Mouse (Mus musculus): ENCODE results near the gene Oard1.
A peak's percentile ranks its signal among the peaks of the same experiment; 100 is the strongest.

Gene Oard1

GRCm38 (mm10) chr17:48407910-48408525, 1.8 kb upstream of the Oard1 start:
- DNase-seq (ENCODE audit: low read depth in 1 of 2, low spot score in 2 of 2) = no peak

- DNase-seq (ENCODE audit: low read depth in 1 of 2, low spot score in 2 of 2) = peak; percentile 74 to 77
Measured at GRCm38 (mm10) chr17:48408526-48409291, 1.1 kb upstream of the Oard1 start.

- DNase-seq (ENCODE audit: low read depth in 1 of 2, low spot score in 2 of 2) = no peak
Measured at GRCm38 (mm10) chr17:48410299-48410785, 528 bp downstream of the Oard1 start.

- no peak for DNase-seq (ENCODE audit: low read depth in 1 of 2, low spot score in 2 of 2)
Measured at GRCm38 (mm10) chr17:48411241-48411640, 1.4 kb downstream of the Oard1 start.

GRCm38 (mm10) chr17:48416011-48416410, 6.2 kb downstream of the Oard1 start:
- DNase-seq (ENCODE audit: low read depth in 1 of 2, low spot score in 2 of 2) = no peak

GRCm38 (mm10) chr17:48416425-48417195, 6.8 kb downstream of the Oard1 start:
- no peak for DNase-seq (ENCODE audit: low read depth in 1 of 2, low spot score in 2 of 2)

- no peak for DNase-seq (ENCODE audit: low read depth in 1 of 2, low spot score in 2 of 2)
Measured at GRCm38 (mm10) chr17:48417521-48417920, 7.7 kb downstream of the Oard1 start.

GRCm38 (mm10) chr17:48418174-48418573, 8.4 kb downstream of the Oard1 start:
- peak; percentile 35 to 38 for DNase-seq (ENCODE audit: low read depth in 1 of 2, low spot score in 2 of 2)

- DNase-seq (ENCODE audit: low read depth in 1 of 2, low spot score in 2 of 2) = no peak
Measured at GRCm38 (mm10) chr17:48418781-48419180, 9.0 kb downstream of the Oard1 start.

GRCm38 (mm10) chr17:48419571-48419970, 9.8 kb downstream of the Oard1 start:
- DNase-seq (ENCODE audit: low read depth in 1 of 2, low spot score in 2 of 2) = no peak

GRCm38 (mm10) chr17:48424237-48424636, 14.4 kb downstream of the Oard1 start:
- no peak for DNase-seq (ENCODE audit: low read depth in 1 of 2, low spot score in 2 of 2)

- DNase-seq (ENCODE audit: low read depth in 1 of 2, low spot score in 2 of 2) = no peak
Measured at GRCm38 (mm10) chr17:48425823-48426612, 16.2 kb downstream of the Oard1 start.

GRCm38 (mm10) chr17:48426991-48427750, 17.4 kb downstream of the Oard1 start:
- no peak for DNase-seq (ENCODE audit: low read depth in 1 of 2, low spot score in 2 of 2)

- no peak for DNase-seq (ENCODE audit: low read depth in 1 of 2, low spot score in 2 of 2)
Measured at GRCm38 (mm10) chr17:48427852-48428530, 18.2 kb downstream of the Oard1 start.

GRCm38 (mm10) chr17:48430394-48430793, 20.6 kb downstream of the Oard1 start:
- DNase-seq (ENCODE audit: low read depth in 1 of 2, low spot score in 2 of 2) = no peak

GRCm38 (mm10) chr17:48431054-48431453, 21.2 kb downstream of the Oard1 start:
- no peak for DNase-seq (ENCODE audit: low read depth in 1 of 2, low spot score in 2 of 2)

- DNase-seq (ENCODE audit: low read depth in 1 of 2, low spot score in 2 of 2) = no peak
Measured at GRCm38 (mm10) chr17:48432158-48432980, 22.6 kb downstream of the Oard1 start, which contains the start of gene Apobec2. Apobec2 (minus strand) TSS chr17:48432930.

- DNase-seq (ENCODE audit: low read depth in 1 of 2, low spot score in 2 of 2) = no peak
Measured at GRCm38 (mm10) chr17:48433006-48433655, 23.3 kb downstream of the Oard1 start.
